In the genomic region with DNA sequence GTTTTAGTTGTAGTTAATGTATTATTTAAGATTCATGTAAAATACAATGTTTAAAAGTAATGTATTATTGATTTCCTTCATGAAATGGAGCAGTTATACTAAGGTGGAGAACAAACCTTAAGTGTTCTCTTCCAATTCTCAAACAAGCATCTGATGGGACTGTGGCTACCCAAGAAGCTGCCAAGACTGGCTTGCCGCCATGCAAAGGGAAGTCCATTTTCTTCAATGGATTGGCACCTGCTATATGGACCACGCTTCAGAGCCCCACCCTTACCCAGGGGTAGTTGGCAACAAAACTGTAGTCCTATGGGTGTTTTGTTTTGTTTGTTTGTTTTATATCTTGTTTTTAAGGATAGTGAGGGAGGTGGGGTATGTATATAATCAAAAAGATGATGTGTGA, we compare ENCODE assay signal across 16 mouse cellular contexts.
DNase-seq lines count a peak whose midpoint lies in the region.
"Had no signal": no experiment of that assay in that cellular context is flagged by ENCODE, and none has a peak within 500 bp of the region (broad histone marks: within the 10 kb centered on the region; RNA-seq: fewer than 3 reads in every experiment).

No protein-coding gene starts in this region.

- intact Hi-C loops in left cerebral cortex, postnatal 4 days (cut with DNase I), result no loop called here
- intact Hi-C loops in left cerebral cortex, postnatal 14 days (cut with DNase I), result no loop called here

- DNase-seq in cerebellum, postnatal 10 days, result peak; percentile 59 to 70
- DNase-seq in cerebellum, adult 11 months, result no peak
- peak; percentile 43 to 59 for DNase-seq in cerebellum, postnatal 14 days
- DNase-seq in cerebellum, adult 9-10 months, result no peak
- DNase-seq in left cerebral cortex, postnatal 4 days, result peak; percentile 24
- no peak for DNase-seq in left cerebral cortex, postnatal 14 days (ENCODE audit: low spot score in 2 of 2)
- DNase-seq: adrenal gland, adult 2 months; adrenal gland, adult 8-10 months; adrenal gland, postnatal 10 days; adrenal gland, postnatal 14 days; adrenal gland, postnatal 25 days; adrenal gland, postnatal 36 days; B cell, adult 2 months; cerebellum, adult 11-12 months; cerebellum, adult 18-20 months; cerebellum, adult 2 months had no signal

Comparison
In these comparisons a context has a peak if more than half of its experiments do, and no peak if none do; other contexts are left out.
1. DNase-seq: peak in cerebellum, postnatal 10 days (2 of 2), cerebellum, postnatal 14 days (2 of 2) and left cerebral cortex, postnatal 4 days (single experiment); none in cerebellum, adult 11 months (single experiment), cerebellum, adult 9-10 months (single experiment) and left cerebral cortex, postnatal 14 days (0 of 2).